Mouse (Mus musculus) heart, adult 2 months (tissue): ENCODE data around the gene Rps21.

Experiments
- CTCF ChIP-seq: fragments of 200-600 bp; IDR thresholded peaks from 2 replicates; pipeline ENCODE4 v1.8.1; 2022; ENCODE audit warnings: antibody characterized with exemption, mild to moderate bottlenecking, moderate library complexity
- EP300 ChIP-seq: fragments of 200-500 bp; IDR thresholded peaks from 2 replicates; pipeline ENCODE4 v1.6.1; 2011; ENCODE audit warnings: low read depth, low read length, control low read depth; ENCODE audit not compliant: insufficient read depth
- POLR2A ChIP-seq: fragments of 200-500 bp; IDR thresholded peaks from 2 replicates; pipeline ENCODE4 v1.6.1; 2011; ENCODE audit warnings: mild to moderate bottlenecking, low read depth, low read length, control low read depth; ENCODE audit not compliant: insufficient read depth

DNA sequence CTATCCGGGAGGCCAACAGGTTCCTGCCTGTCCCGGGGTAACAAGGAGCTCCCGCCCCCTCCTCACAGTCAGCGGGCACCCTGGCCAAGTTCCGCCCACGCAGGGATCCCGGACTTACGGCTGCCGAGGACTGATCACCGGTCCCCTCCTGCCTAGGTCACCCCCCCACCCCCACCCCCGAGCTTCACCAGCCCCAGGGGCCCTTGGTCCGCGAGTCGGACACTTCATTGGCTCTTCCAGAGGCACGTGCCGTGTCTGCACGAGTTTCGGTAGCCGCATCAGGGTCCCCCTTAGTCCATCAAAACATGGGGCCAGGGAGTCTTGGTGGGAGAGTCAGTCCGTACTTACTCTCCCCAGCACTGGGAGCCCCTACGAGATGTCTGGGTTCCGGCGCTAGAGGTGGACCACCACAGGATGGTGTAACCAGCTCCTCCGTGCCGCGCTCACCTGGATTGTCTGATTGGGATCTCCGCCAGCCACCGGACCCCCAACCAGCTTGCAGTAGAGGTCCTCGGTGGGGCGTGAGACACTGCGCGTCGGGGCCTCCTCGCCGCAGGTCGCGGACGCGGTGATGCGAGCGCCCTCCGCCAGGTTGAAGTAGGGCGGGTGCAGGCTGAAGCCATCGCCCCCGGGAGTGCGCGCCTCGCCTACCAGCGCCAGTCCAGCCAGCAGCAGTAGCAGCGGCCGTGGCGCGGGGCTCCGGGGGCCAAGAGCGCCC, 32.0 kb upstream of the Rps21 start:
- TF ChIP-seq CTCF (no peak; the same call in 1 of the 2 replicates), POLR2A (no peak), EP300 (no peak)
